Mouse (Mus musculus): Measurements from ENCODE around the gene Ldb1.

- no peak for TF ChIP-seq CTCF (conservative IDR thresholded peaks at IDR 0.05 in 1 of 2, IDR thresholded peaks at IDR 0.05 in 1 of 2; ENCODE audit: low read depth in 2 of 2, low read length in 2 of 2)
- no peak for TF ChIP-seq MAX (IDR thresholded peaks at IDR 0.05; ENCODE audit: low read length)
- no peak for TF ChIP-seq TBP (conservative IDR thresholded peaks at IDR 0.05; ENCODE audit: low read depth, low read length)
- TF ChIP-seq SMC3 (IDR thresholded peaks at IDR 0.05; ENCODE audit: low read depth, low read length): no peak
- no peak for TF ChIP-seq CHD1 (IDR thresholded peaks at IDR 0.05; ENCODE audit: low read depth, low read length)
- no peak for TF ChIP-seq NRF1 (IDR thresholded peaks at IDR 0.05; ENCODE audit: low read depth, low read length)
- no peak for TF ChIP-seq JUN (IDR thresholded peaks at IDR 0.05; ENCODE audit: insufficient read depth, low read depth, low read length)
- TF ChIP-seq UBTF (IDR thresholded peaks at IDR 0.05; ENCODE audit: low read depth, low read length): no peak
- no peak for TF ChIP-seq GABPA (IDR thresholded peaks at IDR 0.05; ENCODE audit: insufficient replicate concordance, low read depth, low read length)
- no peak for TF ChIP-seq BHLHE40 (IDR thresholded peaks at IDR 0.05; ENCODE audit: low read depth, low read length)
- no peak for TF ChIP-seq E2F4 (IDR thresholded peaks at IDR 0.05; ENCODE audit: insufficient replicate concordance, low read depth, low read length)
- no peak for TF ChIP-seq MYC (IDR thresholded peaks at IDR 0.05; ENCODE audit: low read depth, low read length)
- no peak for TF ChIP-seq ELF1 (IDR thresholded peaks at IDR 0.05; ENCODE audit: low read depth, low read length)
- no peak for TF ChIP-seq TCF12 (IDR thresholded peaks at IDR 0.05; ENCODE audit: low read depth, low read length)
Observed at GRCm38 (mm10) chr19:46033911-46034310, 11.1 kb downstream of the Ldb1 start.
